Mouse (Mus musculus): ENCODE measurements at regions not wholly inside any gene's neighbourhood (a gene's known extent, or its start where the extent isn't known, plus 50 kb on each side); places are given as distances from the start of the nearest gene placed in this dataset.
A peak's percentile ranks its signal among the peaks of the same experiment; 100 is the strongest.

DNA sequence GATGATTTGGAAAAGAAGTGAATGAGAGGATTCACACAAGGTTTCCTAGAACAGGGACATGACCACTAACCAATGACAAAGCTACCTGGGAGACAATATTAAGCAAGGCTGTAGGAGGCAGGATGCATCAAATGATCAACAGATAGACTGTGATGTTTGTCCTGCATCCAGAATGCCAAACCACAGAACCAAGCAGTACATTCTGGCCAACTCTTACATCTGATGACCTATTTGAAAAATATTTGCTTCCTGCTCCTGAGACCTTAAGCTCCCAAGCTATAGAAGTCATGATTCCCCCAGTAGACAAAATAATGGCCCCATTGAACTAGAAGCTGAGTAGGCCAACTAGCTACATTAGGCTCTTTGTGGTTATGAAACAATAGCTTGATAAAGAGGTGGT is 498.6 kb upstream of the Gm10131 start:
- ATAC-seq (replicated peaks in 1 of 2; ENCODE audit: insufficient read depth in 1 of 2, low FRiP score in 2 of 2, low TSS enrichment in 1 of 2, low read depth in 1 of 2, poor library complexity in 2 of 2, severe bottlenecking in 2 of 2), result no peak

GRCm38 (mm10) chr8:34607426-34607825 is 495.9 kb upstream of the Gm10131 start:
- no peak for ATAC-seq (replicated peaks in 1 of 2; ENCODE audit: insufficient read depth in 1 of 2, low FRiP score in 2 of 2, low TSS enrichment in 1 of 2, low read depth in 1 of 2, poor library complexity in 2 of 2, severe bottlenecking in 2 of 2)

DNA sequence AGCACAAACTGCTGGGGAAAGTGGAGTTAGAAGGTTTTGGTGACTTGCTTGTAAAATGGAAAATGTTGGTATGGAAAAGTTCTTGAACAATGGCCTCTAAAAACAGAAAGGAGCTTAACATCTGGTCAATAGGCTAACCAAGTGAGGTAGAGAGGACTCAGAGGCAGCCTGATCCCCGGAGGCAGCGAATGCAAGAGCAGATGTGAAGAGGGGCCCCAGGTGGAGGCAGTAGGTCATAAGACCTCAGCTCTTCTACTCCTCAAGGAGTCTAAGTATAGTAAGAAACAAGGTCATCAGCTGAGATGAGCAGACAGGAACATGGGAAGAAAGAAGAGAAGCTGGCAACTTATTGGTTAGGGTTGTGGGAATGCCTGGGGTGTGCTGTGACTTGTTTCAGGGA is 493.5 kb upstream of the Gm10131 start:
- no peak for ATAC-seq (replicated peaks in 1 of 2; ENCODE audit: insufficient read depth in 1 of 2, low FRiP score in 2 of 2, low TSS enrichment in 1 of 2, low read depth in 1 of 2, poor library complexity in 2 of 2, severe bottlenecking in 2 of 2)

GRCm38 (mm10) chr8:34604581-34604980 is 493.0 kb upstream of the Gm10131 start:
- ATAC-seq (replicated peaks in 1 of 2; ENCODE audit: insufficient read depth in 1 of 2, low FRiP score in 2 of 2, low TSS enrichment in 1 of 2, low read depth in 1 of 2, poor library complexity in 2 of 2, severe bottlenecking in 2 of 2), result no peak

DNA sequence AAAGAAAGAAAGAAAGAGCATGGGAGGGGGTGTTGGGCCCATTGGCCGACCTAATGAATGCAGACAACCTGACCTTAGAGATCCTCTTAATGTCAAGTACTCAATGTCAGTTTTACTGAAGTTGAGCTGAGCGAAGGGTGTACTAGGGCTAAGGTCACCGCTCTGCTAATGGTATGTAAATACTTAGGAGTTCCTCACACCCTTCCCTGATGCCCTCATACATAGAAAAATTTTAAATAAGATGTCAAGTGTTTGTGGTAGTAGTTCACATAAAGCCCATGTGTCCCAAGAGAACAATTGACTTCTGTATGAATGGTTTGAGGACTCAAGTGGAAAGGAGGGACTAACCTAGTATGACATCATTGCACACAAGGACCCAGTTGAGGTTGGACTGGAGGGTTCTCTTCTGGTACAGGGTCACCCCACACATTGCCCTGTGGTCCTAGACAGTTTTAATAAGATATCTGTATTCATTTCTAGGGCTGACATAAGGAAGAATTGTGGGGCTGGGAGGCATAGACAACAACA is 490.0 kb upstream of the Gm10131 start:
- ATAC-seq (replicated peaks in 1 of 2; ENCODE audit: insufficient read depth in 1 of 2, low FRiP score in 2 of 2, low TSS enrichment in 1 of 2, low read depth in 1 of 2, poor library complexity in 2 of 2, severe bottlenecking in 2 of 2), result no peak

- ATAC-seq (replicated peaks in 1 of 2; ENCODE audit: insufficient read depth in 1 of 2, low FRiP score in 2 of 2, low TSS enrichment in 1 of 2, low read depth in 1 of 2, poor library complexity in 2 of 2, severe bottlenecking in 2 of 2), result peak in 1 of 2 experiments; percentile 66; a peak in 2 of 4 replicates
Measured at GRCm38 (mm10) chr8:34600880-34601279, 489.3 kb upstream of the Gm10131 start.

- no peak for ATAC-seq (replicated peaks in 1 of 2; ENCODE audit: insufficient read depth in 1 of 2, low FRiP score in 2 of 2, low TSS enrichment in 1 of 2, low read depth in 1 of 2, poor library complexity in 2 of 2, severe bottlenecking in 2 of 2)
Measured at GRCm38 (mm10) chr8:34596593-34596992, 485.1 kb upstream of the Gm10131 start.

DNA sequence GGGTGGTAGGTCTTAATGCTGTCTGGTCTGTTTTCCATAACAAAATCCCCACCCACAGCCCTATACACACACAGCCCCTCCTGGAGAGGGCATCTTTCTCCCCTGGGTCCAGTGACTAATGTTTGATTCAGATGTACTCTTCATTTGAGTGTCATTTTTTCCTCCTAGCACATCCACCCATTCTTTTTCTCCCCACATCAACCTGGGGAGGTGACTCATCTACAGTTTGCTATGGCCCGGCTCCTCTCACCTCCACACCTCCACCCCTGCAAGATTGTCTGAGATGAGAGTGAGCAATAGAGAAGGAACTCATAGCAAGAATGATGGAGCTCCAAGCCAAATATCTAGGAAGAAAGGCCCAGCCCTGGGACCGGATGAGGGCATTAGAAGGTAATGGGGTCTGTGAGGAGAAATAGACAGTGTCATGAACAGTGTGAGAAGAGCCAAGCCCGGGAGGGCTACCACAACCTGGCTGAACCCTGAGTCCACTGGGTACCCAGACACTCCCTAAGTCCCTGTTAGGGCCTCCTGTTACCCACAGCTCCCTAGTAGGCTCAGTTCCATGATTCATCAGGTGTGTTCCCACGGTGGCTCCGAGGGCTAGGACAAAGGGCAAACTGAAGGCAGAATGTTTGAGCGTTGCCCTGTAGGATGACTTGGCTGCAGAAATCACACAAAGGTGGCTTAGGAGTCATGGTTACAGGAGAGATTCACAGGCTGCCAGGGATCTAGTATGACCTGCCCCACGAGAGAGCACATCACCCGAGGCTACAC is 479.6 kb upstream of the Gm10131 start:
- no peak for ATAC-seq (replicated peaks in 1 of 2; ENCODE audit: insufficient read depth in 1 of 2, low FRiP score in 2 of 2, low TSS enrichment in 1 of 2, low read depth in 1 of 2, poor library complexity in 2 of 2, severe bottlenecking in 2 of 2)

DNA sequence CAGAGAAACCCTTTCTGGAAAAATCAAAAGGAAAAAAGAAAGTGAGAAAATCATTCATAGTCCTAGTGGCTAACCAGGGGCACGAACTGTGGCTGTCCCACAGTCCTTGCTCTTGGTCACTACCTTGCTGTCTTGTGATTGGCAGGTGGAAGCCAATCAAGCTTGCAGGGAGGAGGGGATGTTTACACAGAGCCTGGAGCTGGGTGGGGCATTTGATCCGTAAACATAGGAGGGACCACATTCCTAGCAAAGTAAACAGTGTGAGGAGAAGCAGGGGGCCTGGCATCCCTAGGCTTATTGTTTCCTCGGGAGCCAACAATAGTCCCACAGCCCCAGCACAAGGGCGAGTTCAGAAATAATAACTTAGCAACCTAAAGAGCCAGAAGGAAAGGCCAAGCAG is 466.5 kb upstream of the Gm10131 start:
- ATAC-seq (replicated peaks in 1 of 2; ENCODE audit: insufficient read depth in 1 of 2, low FRiP score in 2 of 2, low TSS enrichment in 1 of 2, low read depth in 1 of 2, poor library complexity in 2 of 2, severe bottlenecking in 2 of 2), result no peak

DNA sequence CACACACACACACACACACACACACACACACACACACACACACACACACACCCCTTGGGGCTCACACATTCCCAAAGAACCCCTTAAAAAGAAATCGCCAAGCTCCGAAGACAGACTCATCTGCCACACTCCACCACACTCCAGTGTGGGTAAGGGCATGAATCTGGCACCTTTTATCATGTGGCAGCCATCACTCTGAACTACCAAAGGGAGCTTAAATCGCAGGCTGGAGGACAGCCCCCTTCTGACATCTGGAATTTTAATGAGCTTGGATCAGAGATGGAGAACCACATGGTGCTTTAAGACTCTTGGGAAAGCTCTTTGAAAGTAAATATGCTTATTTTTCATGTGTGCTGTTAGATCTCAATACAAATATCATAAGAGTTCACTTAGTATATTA is 462.5 kb upstream of the Gm10131 start:
- ATAC-seq (replicated peaks in 1 of 2; ENCODE audit: insufficient read depth in 1 of 2, low FRiP score in 2 of 2, low TSS enrichment in 1 of 2, low read depth in 1 of 2, poor library complexity in 2 of 2, severe bottlenecking in 2 of 2), result no peak

- ATAC-seq (replicated peaks in 1 of 2; ENCODE audit: insufficient read depth in 1 of 2, low FRiP score in 2 of 2, low TSS enrichment in 1 of 2, low read depth in 1 of 2, poor library complexity in 2 of 2, severe bottlenecking in 2 of 2), result no peak
Measured at GRCm38 (mm10) chr8:34573007-34573881, 461.7 kb upstream of the Gm10131 start.

DNA sequence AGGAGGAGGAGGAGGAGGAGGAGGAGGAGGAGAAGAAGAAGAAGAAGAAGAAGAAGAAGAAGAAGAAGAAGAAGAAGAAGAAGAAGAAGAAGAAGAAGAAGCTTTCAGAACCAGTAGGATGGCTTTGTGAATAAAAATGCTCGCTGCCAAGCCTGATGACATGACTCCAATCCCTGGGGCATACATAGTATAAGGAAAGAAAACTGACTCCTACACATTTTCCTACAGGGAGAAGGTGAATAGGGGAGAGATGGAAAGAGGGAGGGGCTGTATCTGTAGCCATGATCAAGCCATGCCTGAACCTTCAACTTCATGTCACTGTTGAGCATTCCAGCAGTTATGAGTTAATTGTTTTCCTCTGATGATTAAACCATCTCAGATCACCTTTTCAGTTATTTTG is 460.2 kb upstream of the Gm10131 start:
- ATAC-seq (replicated peaks in 1 of 2; ENCODE audit: insufficient read depth in 1 of 2, low FRiP score in 2 of 2, low TSS enrichment in 1 of 2, low read depth in 1 of 2, poor library complexity in 2 of 2, severe bottlenecking in 2 of 2), result no peak

DNA sequence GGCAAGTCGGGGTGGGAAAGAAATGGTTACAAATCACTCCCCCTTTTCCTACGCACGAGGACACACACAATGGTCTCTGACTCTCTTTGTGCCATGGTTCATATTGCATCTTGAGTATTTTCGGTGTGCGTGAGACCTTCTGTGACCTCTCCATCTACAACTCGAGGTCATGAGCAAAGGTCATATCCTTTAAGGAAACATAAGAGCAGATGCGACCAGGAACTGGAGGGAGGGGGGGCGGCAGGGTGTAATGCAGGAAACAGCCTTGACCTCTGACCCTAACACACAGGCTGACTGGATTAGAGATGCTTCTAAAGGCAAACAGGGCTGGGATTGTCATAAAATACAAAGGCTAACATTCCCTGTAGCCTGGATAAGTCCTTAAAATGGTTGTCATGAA is 450.7 kb upstream of the Gm10131 start:
- ATAC-seq (replicated peaks in 1 of 2; ENCODE audit: insufficient read depth in 1 of 2, low FRiP score in 2 of 2, low TSS enrichment in 1 of 2, low read depth in 1 of 2, poor library complexity in 2 of 2, severe bottlenecking in 2 of 2), result no peak

- no peak for ATAC-seq (replicated peaks in 1 of 2; ENCODE audit: insufficient read depth in 1 of 2, low FRiP score in 2 of 2, low TSS enrichment in 1 of 2, low read depth in 1 of 2, poor library complexity in 2 of 2, severe bottlenecking in 2 of 2)
Measured at GRCm38 (mm10) chr8:34549786-34550185, 438.2 kb upstream of the Gm10131 start.

GRCm38 (mm10) chr8:34546815-34547214 is 435.3 kb upstream of the Gm10131 start:
- ATAC-seq (replicated peaks in 1 of 2; ENCODE audit: insufficient read depth in 1 of 2, low FRiP score in 2 of 2, low TSS enrichment in 1 of 2, low read depth in 1 of 2, poor library complexity in 2 of 2, severe bottlenecking in 2 of 2), result peak; percentile 25 to 46; a peak in 3 of 4 replicates

- no peak for ATAC-seq (replicated peaks in 1 of 2; ENCODE audit: insufficient read depth in 1 of 2, low FRiP score in 2 of 2, low TSS enrichment in 1 of 2, low read depth in 1 of 2, poor library complexity in 2 of 2, severe bottlenecking in 2 of 2)
Measured at GRCm38 (mm10) chr8:34542361-34543038, 431.0 kb upstream of the Gm10131 start.

DNA sequence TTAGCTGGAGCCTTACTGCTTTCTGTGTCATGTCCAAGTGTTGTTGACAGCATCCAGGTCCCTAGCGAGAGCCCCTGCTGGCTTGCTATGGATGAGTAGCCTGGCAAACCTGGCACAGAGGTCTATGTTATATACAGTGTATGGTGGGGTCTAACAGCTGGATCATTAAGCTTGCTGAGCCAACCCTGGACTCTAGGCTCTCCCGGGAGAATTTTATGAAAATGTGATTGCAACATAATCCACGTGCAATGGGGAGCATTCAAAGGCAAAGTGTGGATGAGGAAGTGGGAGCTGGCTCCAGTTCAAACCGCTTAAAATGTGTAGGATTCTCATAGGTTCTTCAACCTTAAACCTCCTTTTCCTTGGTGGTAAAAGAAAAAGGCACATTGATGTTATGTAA is 427.7 kb upstream of the Gm10131 start:
- ATAC-seq (replicated peaks in 1 of 2; ENCODE audit: insufficient read depth in 1 of 2, low FRiP score in 2 of 2, low TSS enrichment in 1 of 2, low read depth in 1 of 2, poor library complexity in 2 of 2, severe bottlenecking in 2 of 2), result no peak

GRCm38 (mm10) chr8:34535434-34535833 is 423.9 kb upstream of the Gm10131 start:
- no peak for ATAC-seq (replicated peaks in 1 of 2; ENCODE audit: insufficient read depth in 1 of 2, low FRiP score in 2 of 2, low TSS enrichment in 1 of 2, low read depth in 1 of 2, poor library complexity in 2 of 2, severe bottlenecking in 2 of 2)

Measured in hematopoietic stem cell, adult 5-6 weeks (primary cell).